Mouse (Mus musculus) ovary, adult 10 weeks (tissue): ENCODE measurements around the gene Susd4. TPM values are rescaled to one million over a fixed set of nuclear protein-coding genes. Genes with fewer than 3 reads are reported as not detected.

Experiments used
- polyA plus RNA-seq: library from polyadenylated mRNA; stranded (reverse); fragments of 350-450 nt; fragmentation: Illumina TruSeq; extraction: RNeasy Lipid Tissue Mini Kit (QIAGEN cat#74804); gene quantifications from one replicate; pipeline ENCODE4 v1.2.3, GENCODE M21; 2014

Gene Susd4
- 3.8 TPM for polyA plus RNA-seq

DNA sequence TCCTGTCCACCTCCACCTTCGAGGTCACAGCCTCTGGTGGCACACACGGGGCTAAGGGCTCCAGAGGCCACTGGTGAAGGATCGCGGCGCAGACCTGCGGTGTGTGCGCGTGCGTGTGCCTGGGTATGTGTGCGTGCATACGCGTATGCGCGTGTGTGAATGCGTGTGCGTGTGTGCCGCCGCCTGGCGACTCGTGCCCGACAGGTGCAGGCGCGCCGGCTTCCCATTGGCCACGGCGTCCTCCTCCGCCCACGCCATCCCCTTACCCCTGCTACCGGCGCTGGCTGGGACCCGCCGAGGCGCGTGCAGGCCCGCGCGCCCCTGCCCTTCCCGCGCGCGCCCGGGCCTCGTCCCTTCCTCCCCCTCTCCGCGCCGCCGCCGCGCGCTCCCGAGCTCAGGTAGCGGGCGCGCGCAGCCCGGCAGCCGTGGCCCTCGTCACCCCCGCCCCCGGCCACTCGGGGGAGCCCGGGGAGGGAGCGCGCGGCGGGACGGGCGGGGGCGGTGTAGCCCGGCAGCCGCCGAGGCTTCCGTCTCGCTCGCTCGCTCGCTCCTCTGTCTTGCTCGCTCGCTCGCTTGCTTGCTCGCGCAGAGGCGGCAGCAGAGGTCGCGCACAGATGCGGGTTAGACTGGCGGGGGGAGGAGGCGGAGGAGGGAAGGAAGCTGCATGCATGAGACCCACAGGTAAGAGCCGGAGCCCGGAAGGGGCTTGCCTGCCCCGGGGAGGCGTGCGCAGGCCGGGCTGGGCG is at the start of gene Susd4:
Gene Susd4 (plus strand): TSS at position 145 of the 746 bp plus-strand sequence.

GRCm38 (mm10) chr1:182749080-182749479 is 14.6 kb upstream of the Susd4 start, which contains the start of gene Ccdc185:
Gene Ccdc185 (minus strand): TSS chr1:182749180.

Other genes with a start within 250 kb of the Susd4 start
- 82.9 TPM for gene Capn2, start 246.3 kb upstream of the Susd4 start, polyA plus RNA-seq
- not detected for gene Capn8, start 198.9 kb upstream of the Susd4 start, polyA plus RNA-seq
- gene Ccdc185, start 14.7 kb upstream of the Susd4 start, polyA plus RNA-seq, result not detected
- gene Tlr5, start 190.9 kb downstream of the Susd4 start, polyA plus RNA-seq, result 1.0 TPM